Mouse (Mus musculus) olfactory bulb, adult 2 months (tissue): Measurements from ENCODE around the gene Ergic1. TPM values are rescaled to one million over a fixed set of nuclear protein-coding genes. Genes with fewer than 3 reads are reported as not detected.

Experiments
- H3K27ac ChIP-seq: fragments of 200-500 bp; 2 replicates; pipeline ENCODE4 v1.5.1; 2012; ENCODE audit warnings: low read depth, low read length; ENCODE audit not compliant: insufficient read depth
- H3K4me1 ChIP-seq: fragments of 200-500 bp; 2 replicates; pipeline ENCODE4 v1.6.1; 2012; ENCODE audit warnings: low read length; ENCODE audit not compliant: control insufficient read depth, insufficient read depth
- H3K4me3 ChIP-seq: fragments of 200-500 bp; 2 replicates; pipeline ENCODE4 v1.5.1; 2012; ENCODE audit warnings: mild to moderate bottlenecking, low read depth, low read length, moderate library complexity; ENCODE audit not compliant: insufficient read depth
- CTCF ChIP-seq: fragments of 200-500 bp; IDR thresholded peaks from 2 replicates; pipeline ENCODE4 v1.5.1; 2012; ENCODE audit warnings: low read depth, mild to moderate bottlenecking, low read length, moderate library complexity; ENCODE audit not compliant: insufficient read depth
- POLR2A ChIP-seq: fragments of 200-500 bp; IDR thresholded peaks from 2 replicates; pipeline ENCODE4 v1.6.1; 2012; ENCODE audit warnings: mild to moderate bottlenecking, low read depth, low read length, moderate library complexity; ENCODE audit not compliant: insufficient read depth
- WGBS: fragments of 180-500 bp; shearing (Covaris S2); methylation state at CpG from one replicate; pipeline ENCODE4 v1.1.7; 2018; 5-methylcytosine and 5-hydroxymethylcytosine counted together
- polyA plus RNA-seq: library from polyadenylated mRNA; stranded (reverse); fragments of >200 nt; gene quantifications from 2 replicates; pipeline ENCODE4 v1.2.4, GENCODE M21; 2012; ENCODE audit warnings: low replicate concordance; ENCODE audit not compliant: missing spikeins, insufficient read depth, insufficient read length

The Ergic1 gene
- polyA plus RNA-seq = not detected in 2 replicates

- TF ChIP-seq CTCF (no peak), POLR2A (peak; percentile 63)
- H3K4me1 ChIP-seq = peaks cover 29% of the 10 kb centered on the region
- peak within 1 kb of the TSS; percentile 74 for H3K27ac ChIP-seq
- WGBS = 1% methylated on average over 36 of the region's 36 CpGs
- H3K4me3 ChIP-seq = peak within 1 kb of the TSS; percentile 65
These were observed at the start of gene Ergic1 for GRCm38 (mm10) chr17:26561290-26561640. Ergic1 (plus strand) TSS chr17:26561489.

GRCm38 (mm10) chr17:26511816-26512774, 49.2 kb upstream of the Ergic1 start:
- Histone ChIP-seq H3K27ac (peak overlapping the region; percentile 56), H3K4me3 (no peak overlapping the region), H3K4me1 (peaks cover 34% of the 10 kb centered on the region)
- TF ChIP-seq POLR2A (no peak), CTCF (no peak)
- WGBS = 47% methylated on average over 7 of the region's 7 CpGs

GRCm38 (mm10) chr17:26512961-26513360, 48.3 kb upstream of the Ergic1 start:
- TF ChIP-seq POLR2A (no peak), CTCF (no peak)
- Histone ChIP-seq H3K4me1 (peaks cover 33% of the 10 kb centered on the region), H3K27ac (peak overlapping the region; percentile 56), H3K4me3 (no peak overlapping the region)
- 18% methylated on average over 7 of the region's 7 CpGs for WGBS

GRCm38 (mm10) chr17:26513459-26514290, 47.6 kb upstream of the Ergic1 start:
- TF ChIP-seq CTCF = no peak
- no peak for TF ChIP-seq POLR2A
- Histone ChIP-seq H3K27ac (peak overlapping the region; percentile 71), H3K4me3 (no peak overlapping the region), H3K4me1 (peaks cover 34% of the 10 kb centered on the region)
- 65% methylated on average over 6 of the region's 6 CpGs for WGBS

- TF ChIP-seq POLR2A (no peak), CTCF (no peak)
- WGBS = 81% methylated on average over 3 of the region's 3 CpGs
- Histone ChIP-seq H3K4me3 (no peak overlapping the region), H3K27ac (peak overlapping the region; percentile 10; the same call in 1 of the 2 replicates), H3K4me1 (peaks cover 36% of the 10 kb centered on the region)
These were observed 46.7 kb upstream of the Ergic1 start for GRCm38 (mm10) chr17:26514581-26515030.

- H3K27ac ChIP-seq = no peak overlapping the region
- H3K4me1 ChIP-seq = peaks cover 37% of the 10 kb centered on the region
- no peak overlapping the region for H3K4me3 ChIP-seq
- no peak for TF ChIP-seq CTCF
- TF ChIP-seq POLR2A = no peak
- WGBS = 95% methylated on average over 4 of the region's 4 CpGs
These were observed 45.6 kb upstream of the Ergic1 start for GRCm38 (mm10) chr17:26515675-26516074.

- WGBS = 59% methylated on average over 3 of the region's 3 CpGs
- H3K27ac ChIP-seq = no peak overlapping the region
- TF ChIP-seq CTCF (no peak), POLR2A (no peak)
These were observed 43.0 kb upstream of the Ergic1 start for GRCm38 (mm10) chr17:26518306-26518705.

GRCm38 (mm10) chr17:26522711-26523110, 38.6 kb upstream of the Ergic1 start:
- Histone ChIP-seq H3K4me1 (peaks cover 11% of the 10 kb centered on the region), H3K27ac (no peak overlapping the region), H3K4me3 (no peak overlapping the region)
- whole genome bisulfite sequencing = 75% methylated on average over 4 of the region's 4 CpGs
- no peak for TF ChIP-seq CTCF
- TF ChIP-seq POLR2A = no peak

More at GRCm38 (mm10) chr17:26518306-26518705, 43.0 kb upstream of the Ergic1 start:
- peaks cover 19% of the 10 kb centered on the region for H3K4me1 ChIP-seq
- no peak overlapping the region for H3K4me3 ChIP-seq
